Mouse (Mus musculus) cortical plate, adult 2 months (tissue): ENCODE measurements around the gene Tmem129.

Experiments used
- CTCF ChIP-seq: fragments of 200-500 bp; IDR thresholded peaks from 2 replicates; pipeline ENCODE4 v1.5.1; 2011; ENCODE audit warnings: mild to moderate bottlenecking, control low read depth, low read length; ENCODE audit not compliant: insufficient read depth; ENCODE audit errors: extremely low read depth
- POLR2A ChIP-seq: fragments of 200-500 bp; IDR thresholded peaks from 2 replicates; pipeline ENCODE4 v1.6.1; 2011; ENCODE audit warnings: mild to moderate bottlenecking, low read length, control low read depth; ENCODE audit not compliant: insufficient read depth; ENCODE audit errors: extremely low read depth

DNA sequence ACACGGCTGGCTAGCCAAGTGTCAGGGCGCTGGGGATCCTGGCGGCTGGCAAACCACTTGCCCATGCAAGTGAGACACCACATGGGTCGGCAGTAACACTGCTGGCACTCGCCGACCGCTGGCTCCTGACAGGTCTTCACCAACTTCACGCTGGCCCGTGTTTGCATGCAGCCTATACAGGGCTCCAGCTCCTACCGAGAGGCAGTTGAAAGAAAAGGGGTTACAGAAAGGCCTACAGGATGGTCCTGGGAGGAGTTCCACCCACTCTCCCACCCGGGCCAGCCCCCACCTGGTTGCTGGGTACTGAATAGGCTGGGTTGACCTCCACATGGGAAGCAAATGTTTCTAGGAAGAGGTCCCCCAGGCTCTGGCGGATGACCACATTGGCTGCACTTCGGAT, 3.8 kb downstream of the Tmem129 start:
- TF ChIP-seq CTCF = no peak
- no peak for TF ChIP-seq POLR2A
